Mouse (Mus musculus) mouse trophoblast stem cell (cell line): ENCODE results near the gene Gm10409.
"Not testable (repeated sequence)": the region's sequence is repeated elsewhere in the genome, so short reads cannot be mapped to it uniquely, and the experiment has no call there.

Experiments
- in situ Hi-C, 2 experiments: fragments of 300-500 bp; cut with MseI, MboI; formaldehyde crosslinking; loops; 2 replicates in 1 of 2; 3 replicates in 1 of 2; pipeline ENCODE4 v1.15.1; 2025

Gene Gm10409

GRCm38 (mm10) chr14:3412314-3412713 lies at the start of gene Gm10409:
TSS of gene Gm10409 (plus strand) at chr14:3412614.
- in situ Hi-C loops, result not testable (repeated sequence)

GRCm38 (mm10) chr14:3394793-3395192 lies 17.6 kb upstream of the Gm10409 start, which contains the start of gene Gm10413:
TSS of gene Gm10413 (plus strand) at chr14:3395093.
- in situ Hi-C loops, result not testable (repeated sequence)

GRCm38 (mm10) chr14:3427803-3428202 lies 15.4 kb downstream of the Gm10409 start, which contains the start of gene Gm3005:
TSS of gene Gm3005 (plus strand) at chr14:3428103.
- in situ Hi-C loops, result not testable (repeated sequence)

- in situ Hi-C loops, result not testable (repeated sequence)
Measured at GRCm38 (mm10) chr14:3449079-3449478, 36.7 kb downstream of the Gm10409 start, which contains the start of gene Gm10408. TSS of gene Gm10408 (plus strand) at chr14:3449379.
